ENCODE assay signal across 26 mouse cellular contexts in genomic region chr11:115269330-115270066, GRCm38 (mm10). TPM values are rescaled to one million over a fixed set of nuclear protein-coding genes. Genes with fewer than 3 reads are reported as not detected.
"Had no signal": no experiment of that assay in that cellular context is flagged by ENCODE, and none has a peak within 500 bp of the region (broad histone marks: within the 10 kb centered on the region; RNA-seq: fewer than 3 reads in every experiment).

No protein-coding gene starts in this region.

- H3K27ac ChIP-seq: kidney, postnatal 0 days; limb, embryonic 10.5 days; limb, embryonic 13.5 days; liver, embryonic 12.5 days; liver, embryonic 15.5 days; lung, embryonic 15.5 days; midbrain, embryonic 10.5 days; midbrain, embryonic 13.5 days; neural tube, embryonic 13.5 days had no signal

- H3K4me2 ChIP-seq: limb, embryonic 13.5 days; liver, embryonic 12.5 days; liver, embryonic 15.5 days; lung, embryonic 15.5 days; midbrain, embryonic 13.5 days; neural tube, embryonic 13.5 days had no signal

- H3K9me3 ChIP-seq: limb, embryonic 10.5 days; limb, embryonic 13.5 days; liver, embryonic 12.5 days; liver, embryonic 15.5 days; lung, embryonic 15.5 days; megakaryocyte, embryonic 14.5 days; midbrain, embryonic 10.5 days; midbrain, embryonic 13.5 days; neural tube, embryonic 13.5 days had no signal

- ATAC-seq: liver, embryonic 12.5 days had no signal

- H3K4me3 ChIP-seq: layer of hippocampus, adult 2 months; limb, embryonic 10.5 days; limb, embryonic 13.5 days; liver, embryonic 12.5 days; liver, embryonic 15.5 days; lung, embryonic 15.5 days; megakaryocyte, embryonic 14.5 days; midbrain, embryonic 10.5 days; midbrain, embryonic 13.5 days; myocyte; neural tube, embryonic 13.5 days had no signal

- DNase-seq: kidney, postnatal 25 days; layer of hippocampus, adult 9-11 months; liver; lung, adult 18-20 months; lung, postnatal 10 days; lung, postnatal 36 days; retina, postnatal 1 day; thymus, adult 18-20 months; thymus, postnatal 14 days; thymus, postnatal 4 days had no signal

- H3K9ac ChIP-seq: limb, embryonic 13.5 days; liver, embryonic 12.5 days; liver, embryonic 15.5 days; lung, embryonic 15.5 days; midbrain, embryonic 13.5 days; neural tube, embryonic 13.5 days had no signal

RNA-seq across cellular contexts. Expression of gene Grin2c, which starts 2.5 kb away (rescaled TPM):
- total RNA-seq: monocyte, adult 5-6 weeks had no signal
- polyA plus RNA-seq: kidney, postnatal 0 days; myocyte; stomach, embryonic 16.5 days had no signal

RNA-seq across cellular contexts. Expression of gene Otop2, which starts 37.5 kb away (rescaled TPM):
- total RNA-seq: monocyte, adult 5-6 weeks; neutrophil, adult 5-6 weeks had no signal
- polyA plus RNA-seq: kidney, postnatal 0 days; limb, embryonic 10.5 days; limb, embryonic 13.5 days; liver, embryonic 12.5 days; liver, embryonic 15.5 days; lung, embryonic 15.5 days; midbrain, embryonic 10.5 days; midbrain, embryonic 13.5 days; neural tube, embryonic 13.5 days; spleen, adult 2 months had no signal

RNA-seq across cellular contexts. Expression of gene Ush1g, which starts 52.3 kb away (rescaled TPM):
- total RNA-seq: monocyte, adult 5-6 weeks; neutrophil, adult 5-6 weeks had no signal
- polyA plus RNA-seq: kidney, postnatal 0 days; limb, embryonic 10.5 days; limb, embryonic 13.5 days; lung, embryonic 15.5 days; midbrain, embryonic 10.5 days had no signal
